Mouse (Mus musculus) WW6 (cell line): ENCODE data around the gene Nf2.

Source experiments
- DNase-seq: peaks from one replicate; pipeline ENCODE4 v3.0.0-alpha.2; 2013; ENCODE audit warnings: low read depth, low spot score

Gene Nf2

GRCm38 (mm10) chr11:4747285-4747684 is 102.1 kb downstream of the Nf2 start:
- DNase-seq, result no peak

GRCm38 (mm10) chr11:4746733-4747132 is 102.6 kb downstream of the Nf2 start, which contains the start of gene Cabp7:
Gene Cabp7 (minus strand): TSS chr11:4746778.
- DNase-seq, result no peak

- no peak for DNase-seq
Measured at GRCm38 (mm10) chr11:4745969-4746368, 103.4 kb downstream of the Nf2 start.

GRCm38 (mm10) chr11:4744691-4745090 is 104.6 kb downstream of the Nf2 start:
- no peak for DNase-seq

- DNase-seq, result no peak
Measured at GRCm38 (mm10) chr11:4740785-4741184, 108.6 kb downstream of the Nf2 start.

- no peak for DNase-seq
Measured at GRCm38 (mm10) chr11:4738719-4739118, 110.6 kb downstream of the Nf2 start.

- no peak for DNase-seq
Measured at GRCm38 (mm10) chr11:4737682-4738081, 111.7 kb downstream of the Nf2 start.

GRCm38 (mm10) chr11:4736355-4736754 is 113.0 kb downstream of the Nf2 start:
- no peak for DNase-seq

GRCm38 (mm10) chr11:4734179-4734578 is 115.2 kb downstream of the Nf2 start:
- DNase-seq, result no peak

GRCm38 (mm10) chr11:4731781-4732180 is 117.6 kb downstream of the Nf2 start:
- no peak for DNase-seq

GRCm38 (mm10) chr11:4730913-4731312 is 118.4 kb downstream of the Nf2 start:
- no peak for DNase-seq

GRCm38 (mm10) chr11:4730096-4730495 is 119.2 kb downstream of the Nf2 start:
- no peak for DNase-seq

- no peak for DNase-seq
Measured at GRCm38 (mm10) chr11:4729603-4730002, 119.7 kb downstream of the Nf2 start.

GRCm38 (mm10) chr11:4721728-4722127 is 127.6 kb downstream of the Nf2 start:
- DNase-seq, result no peak

GRCm38 (mm10) chr11:4720900-4721580 is 128.3 kb downstream of the Nf2 start:
- DNase-seq, result no peak

GRCm38 (mm10) chr11:4720393-4720792 is 128.9 kb downstream of the Nf2 start:
- no peak for DNase-seq

GRCm38 (mm10) chr11:4719961-4720360 is 129.4 kb downstream of the Nf2 start:
- DNase-seq, result no peak

- DNase-seq, result no peak
Measured at GRCm38 (mm10) chr11:4718548-4718947, 130.8 kb downstream of the Nf2 start.

GRCm38 (mm10) chr11:4716530-4717236 is 132.7 kb downstream of the Nf2 start:
- no peak for DNase-seq
